Mouse (Mus musculus) embryonic fibroblast, embryonic 13.5 days (primary cell): ENCODE data around the gene Ergic1. TPM values are rescaled to one million over a fixed set of nuclear protein-coding genes. Genes with fewer than 3 reads are reported as not detected.

Source experiments
- H3K27ac ChIP-seq: 2 replicates; pipeline ENCODE4 v1.5.1; 2012; ENCODE audit warnings: low read length, control low read depth, inconsistent platforms; ENCODE audit not compliant: insufficient read depth
- H3K4me1 ChIP-seq: 2 replicates; pipeline ENCODE4 v1.6.1; 2011; ENCODE audit warnings: low read length; ENCODE audit not compliant: control insufficient read depth, insufficient read depth
- H3K4me3 ChIP-seq: 2 replicates; pipeline ENCODE4 v1.5.1; 2011; ENCODE audit warnings: mild to moderate bottlenecking, control low read depth, low read length; ENCODE audit not compliant: insufficient read depth
- CTCF ChIP-seq: IDR thresholded peaks from 2 replicates; pipeline ENCODE4 v1.5.1; 2011; ENCODE audit warnings: mild to moderate bottlenecking, control low read depth, low read length, moderate library complexity, borderline replicate concordance; ENCODE audit not compliant: insufficient read depth
- POLR2A ChIP-seq: IDR thresholded peaks from 2 replicates; pipeline ENCODE4 v1.6.1; 2011; ENCODE audit warnings: low read depth, mild to moderate bottlenecking, control low read depth, low read length, moderate library complexity
- polyA plus RNA-seq: library from polyadenylated mRNA; stranded (reverse); fragments of >200 nt; gene quantifications from 2 replicates; pipeline ENCODE4 v1.2.4, GENCODE M21; 2011; ENCODE audit warnings: low read depth; ENCODE audit not compliant: missing spikeins, insufficient read length

The Ergic1 gene
- polyA plus RNA-seq, 1 experiment, result 376 TPM

DNA sequence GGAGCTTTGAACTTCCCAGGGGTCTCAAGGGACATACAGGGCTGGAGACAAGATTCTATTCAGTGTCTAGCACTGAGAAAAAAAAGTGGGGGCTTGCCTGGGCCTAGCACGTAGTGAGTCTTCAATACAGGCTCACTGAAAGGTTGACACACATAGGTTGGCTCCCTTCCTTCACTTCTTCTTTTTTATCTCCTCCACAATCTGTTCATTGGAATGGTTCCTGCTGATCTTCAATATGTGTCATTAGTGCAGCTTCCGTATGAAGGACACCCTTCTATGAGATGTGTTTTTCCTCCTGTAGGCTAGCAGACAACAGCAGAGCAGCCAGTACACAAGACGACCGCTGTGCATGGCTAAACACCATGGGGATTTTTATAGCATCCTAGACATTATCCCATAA is 36.5 kb upstream of the Ergic1 start:
- Histone ChIP-seq H3K27ac (no peak overlapping the region), H3K4me3 (no peak overlapping the region), H3K4me1 (peaks cover 10% of the 10 kb centered on the region; the same call in 1 of the 2 replicates)
- TF ChIP-seq CTCF (no peak), POLR2A (no peak)

DNA sequence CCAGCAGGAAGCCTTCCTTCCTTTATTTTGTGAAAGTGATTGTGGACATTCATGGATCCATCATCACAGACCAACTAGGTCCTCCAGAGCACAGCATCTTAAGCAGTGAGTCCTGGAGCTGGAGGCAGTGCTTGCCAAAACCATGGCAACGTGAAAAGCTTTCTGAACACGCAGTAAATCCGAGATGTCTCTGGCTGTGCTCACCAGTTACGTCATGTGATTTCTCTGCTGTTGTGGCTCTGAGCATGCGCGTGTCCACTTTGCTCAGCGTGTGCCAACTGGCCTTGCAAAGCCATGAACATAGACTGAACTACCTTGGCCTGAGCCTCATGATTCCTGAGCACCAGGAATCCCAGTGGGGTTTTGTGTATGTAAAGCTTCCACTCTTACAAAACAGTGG is 36.0 kb upstream of the Ergic1 start:
- TF ChIP-seq POLR2A (no peak), CTCF (no peak)
- peaks cover 12% of the 10 kb centered on the region for H3K4me1 ChIP-seq

DNA sequence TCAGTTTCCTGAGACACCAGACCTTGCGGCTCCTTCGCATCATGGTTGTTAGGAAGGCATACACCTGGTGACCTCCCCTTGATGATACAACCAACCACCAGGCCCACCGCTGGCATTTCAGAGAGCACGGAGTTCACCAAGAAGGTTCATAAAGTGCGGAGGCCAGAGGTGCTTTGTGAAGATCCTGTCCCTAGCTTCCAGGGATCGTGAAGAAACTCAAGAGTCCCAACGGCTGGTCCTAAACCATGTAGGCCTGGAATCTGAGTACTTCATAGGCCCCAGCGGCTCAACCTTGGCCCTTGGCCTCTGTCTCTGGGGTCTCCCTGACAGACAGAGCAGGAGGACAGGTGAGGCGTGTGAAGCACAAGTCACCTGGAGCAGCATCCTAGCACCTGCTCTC is 34.0 kb upstream of the Ergic1 start:
- Histone ChIP-seq H3K4me3 (no peak overlapping the region), H3K4me1 (peaks cover 16% of the 10 kb centered on the region), H3K27ac (no peak overlapping the region)
- no peak for TF ChIP-seq POLR2A
- no peak for TF ChIP-seq CTCF

More for the DNA sequence above, 36.0 kb upstream of the Ergic1 start:
- Histone ChIP-seq H3K4me3 (no peak overlapping the region), H3K27ac (no peak overlapping the region)

DNA sequence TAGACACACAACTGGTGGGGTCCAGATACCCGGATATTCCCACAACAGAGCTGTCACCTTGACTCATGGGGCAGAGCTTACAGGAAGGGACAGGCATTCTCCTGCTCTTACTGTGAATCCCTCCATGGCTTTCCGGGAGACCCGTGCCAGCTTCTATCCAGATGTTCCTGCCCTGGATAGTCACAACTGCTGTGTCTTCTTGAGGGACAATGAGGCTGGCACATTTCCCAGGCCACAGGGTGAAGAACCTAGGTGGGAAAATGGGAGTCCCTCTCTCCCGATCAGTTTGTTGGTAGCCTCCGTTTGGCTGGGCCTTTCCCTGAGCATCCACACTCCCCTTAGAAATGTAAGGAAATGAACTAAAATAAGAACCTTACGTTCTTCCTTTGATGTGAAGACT is 32.5 kb upstream of the Ergic1 start:
- TF ChIP-seq POLR2A (no peak), CTCF (no peak)
- Histone ChIP-seq H3K4me1 (peaks cover 16% of the 10 kb centered on the region), H3K4me3 (no peak overlapping the region), H3K27ac (peak overlapping the region; percentile 98)

DNA sequence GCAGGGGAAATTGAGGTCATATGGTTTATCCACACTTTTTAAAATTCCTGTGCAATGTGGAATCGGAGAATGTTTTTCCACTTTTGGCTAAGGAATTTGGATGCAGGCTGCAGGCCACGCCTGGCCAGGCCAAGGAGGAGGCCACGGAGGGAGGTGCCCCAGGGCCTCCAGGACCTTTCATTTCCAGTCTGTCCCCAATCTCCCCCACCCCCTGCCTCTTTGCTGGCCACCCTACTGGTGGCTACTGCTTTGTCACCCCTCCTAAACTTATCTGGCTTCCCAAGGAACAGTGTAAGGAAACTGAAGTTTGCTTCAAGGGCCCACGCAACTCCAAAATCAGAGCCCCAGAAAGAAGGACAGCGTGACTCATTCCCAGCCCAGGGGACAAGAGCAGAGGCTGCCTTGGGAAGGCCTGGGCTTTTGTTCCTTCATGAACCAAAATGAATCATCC is 31.5 kb upstream of the Ergic1 start:
- peak overlapping the region; percentile 98 for H3K27ac ChIP-seq
- TF ChIP-seq CTCF, result no peak
- TF ChIP-seq POLR2A, result no peak

DNA sequence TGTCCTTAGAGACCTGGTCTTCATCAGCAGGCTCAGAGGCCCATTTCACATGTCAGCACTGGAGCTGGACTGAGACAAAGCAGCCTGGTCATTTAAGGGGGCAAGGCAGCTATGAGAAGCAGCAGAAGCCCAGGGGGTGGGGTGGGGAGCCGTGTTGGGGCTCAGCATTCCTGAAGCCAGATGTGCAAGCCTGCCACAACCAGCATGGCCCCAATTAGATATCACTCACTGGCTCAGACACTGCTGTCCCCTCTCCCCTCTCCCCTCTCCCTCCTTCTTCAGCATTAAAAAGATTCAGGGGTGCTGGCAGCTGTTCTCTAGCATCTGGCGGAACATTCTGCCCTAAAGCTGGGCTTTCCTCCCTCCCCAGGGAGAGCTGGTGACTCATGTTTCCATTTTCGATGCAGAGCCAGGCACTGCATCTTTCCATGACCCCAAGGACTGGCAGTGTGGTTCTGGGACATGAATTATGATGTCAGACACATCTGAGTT is 30.7 kb upstream of the Ergic1 start:
- TF ChIP-seq CTCF (no peak), POLR2A (no peak)
- Histone ChIP-seq H3K27ac (peak overlapping the region; percentile 98), H3K4me1 (peaks cover 32% of the 10 kb centered on the region), H3K4me3 (no peak overlapping the region)

More for the DNA sequence above, 31.5 kb upstream of the Ergic1 start:
- H3K4me1 ChIP-seq, result peaks cover 24% of the 10 kb centered on the region
- H3K4me3 ChIP-seq, result no peak overlapping the region

DNA sequence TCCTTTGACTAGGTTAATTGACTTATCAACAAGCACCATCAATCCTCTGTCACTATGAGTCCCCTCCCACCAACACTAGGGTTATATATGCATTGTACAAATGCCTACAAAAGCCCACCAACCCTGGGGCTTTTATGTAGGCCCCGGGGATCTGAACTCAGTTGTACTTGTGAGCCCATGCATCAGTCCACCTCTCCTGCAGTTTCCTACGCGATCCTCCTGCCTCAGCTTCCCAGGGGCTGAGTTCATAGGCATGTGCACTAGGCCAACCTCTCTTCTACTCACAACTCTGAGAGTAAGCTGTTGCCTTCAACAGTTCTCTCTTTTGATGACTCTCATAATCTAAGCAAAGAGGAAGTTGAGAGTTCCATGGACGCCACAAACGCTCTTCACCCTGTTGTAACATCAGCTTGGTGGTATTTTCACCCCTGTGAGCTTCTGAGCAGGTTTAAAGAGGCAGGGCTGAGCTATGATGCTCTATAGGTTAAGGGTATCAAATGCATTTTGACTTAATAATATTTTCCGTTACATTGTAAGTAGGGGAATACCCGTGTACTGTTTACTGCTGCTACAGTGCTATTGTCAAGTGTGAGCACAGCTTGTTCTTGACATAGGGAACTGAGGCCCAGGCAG is 29.8 kb upstream of the Ergic1 start:
- Histone ChIP-seq H3K4me3 (no peak overlapping the region), H3K27ac (peak overlapping the region; percentile 98), H3K4me1 (peaks cover 39% of the 10 kb centered on the region)
- TF ChIP-seq POLR2A (no peak), CTCF (no peak)

DNA sequence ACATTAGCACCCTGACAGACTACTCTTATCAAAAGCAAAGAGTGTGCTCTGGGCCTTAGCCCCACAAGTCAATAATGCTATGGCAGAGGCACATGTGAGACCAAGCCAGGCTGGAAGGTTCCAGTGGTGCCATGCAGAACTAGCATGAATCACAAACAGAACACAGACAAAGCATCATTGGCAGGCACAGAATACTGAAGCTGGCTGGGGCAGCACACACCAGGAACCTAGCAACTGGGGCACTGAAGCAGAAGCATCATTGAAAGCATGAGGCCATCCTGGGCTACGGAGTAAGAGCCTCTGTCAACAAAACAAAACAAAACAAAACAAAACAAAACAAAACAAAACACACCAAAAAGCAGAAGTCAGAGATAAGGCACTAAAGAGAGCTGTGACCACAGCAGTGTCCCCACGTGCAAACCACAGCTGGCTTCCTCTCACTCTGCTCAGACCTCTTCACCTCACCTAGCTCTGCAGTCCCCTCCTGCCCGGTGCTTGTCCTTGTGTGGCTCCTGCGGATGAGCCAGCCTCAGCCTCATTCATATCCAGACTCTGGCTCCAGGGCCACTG is 28.7 kb upstream of the Ergic1 start:
- TF ChIP-seq POLR2A, result no peak
- Histone ChIP-seq H3K4me1 (peaks cover 39% of the 10 kb centered on the region), H3K4me3 (no peak overlapping the region), H3K27ac (no peak overlapping the region)

DNA sequence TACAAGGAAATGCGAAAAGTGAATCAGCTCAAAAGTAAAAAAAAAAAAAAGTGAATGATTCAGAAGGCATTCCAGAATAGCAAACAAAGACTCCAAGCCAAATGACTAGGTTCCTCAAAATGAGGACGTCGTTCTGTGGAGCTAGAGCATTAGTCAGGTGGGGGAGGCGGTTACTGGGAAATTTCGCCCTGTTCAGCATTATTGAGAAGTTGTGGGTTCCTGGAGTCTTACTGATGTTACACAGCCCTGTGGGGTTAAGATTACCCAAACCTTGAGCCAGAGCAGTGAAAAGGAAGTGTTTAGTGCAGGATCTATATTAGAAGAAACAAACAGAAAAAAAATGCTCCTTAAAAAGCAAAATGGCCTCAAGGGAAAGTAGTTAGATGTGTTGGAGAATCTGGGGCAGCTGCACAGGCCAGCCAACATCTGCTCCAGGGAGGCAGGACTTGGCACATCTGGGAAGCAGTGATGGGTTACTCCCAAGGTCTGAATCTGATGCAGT is 27.4 kb upstream of the Ergic1 start:
- H3K27ac ChIP-seq, result peak overlapping the region; percentile 95
- 0 out of 2 replicates have a peak, but pooled peaks have one; percentile 11 for TF ChIP-seq POLR2A
- no peak for TF ChIP-seq CTCF
- H3K4me1 ChIP-seq, result peaks cover 35% of the 10 kb centered on the region
- no peak overlapping the region for H3K4me3 ChIP-seq

DNA sequence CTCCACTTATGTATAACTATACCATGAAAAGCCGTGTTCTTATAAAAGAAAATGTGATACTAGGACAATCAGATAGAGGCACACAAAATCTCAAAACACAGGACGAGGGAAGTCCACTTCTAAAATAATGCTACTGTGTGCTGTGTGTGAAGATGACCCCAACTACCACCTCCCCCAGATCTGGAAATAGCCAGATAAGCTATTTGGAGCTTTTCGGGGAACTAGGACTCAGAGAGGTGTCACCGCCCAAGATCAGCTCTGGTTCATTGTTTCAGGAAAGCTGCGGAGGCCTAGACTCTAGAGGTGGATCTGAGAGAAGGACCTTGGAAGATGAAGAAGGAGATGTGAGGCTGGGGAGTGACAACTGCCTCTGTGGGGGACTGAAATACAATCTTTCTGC is 26.6 kb upstream of the Ergic1 start:
- Histone ChIP-seq H3K27ac (peak overlapping the region; percentile 95), H3K4me1 (peaks cover 30% of the 10 kb centered on the region), H3K4me3 (no peak overlapping the region)
- TF ChIP-seq POLR2A (no peak), CTCF (no peak)
